Mouse (Mus musculus) fat pad, adult 2 months (tissue): ENCODE results near the gene H1f0.

Experiments used
- DNase-seq: peaks from one replicate; pipeline ENCODE4 v3.0.0-alpha.2; 2011; ENCODE audit warnings: low read depth, low spot score; ENCODE audit errors: extremely low read depth

The H1f0 gene

DNA sequence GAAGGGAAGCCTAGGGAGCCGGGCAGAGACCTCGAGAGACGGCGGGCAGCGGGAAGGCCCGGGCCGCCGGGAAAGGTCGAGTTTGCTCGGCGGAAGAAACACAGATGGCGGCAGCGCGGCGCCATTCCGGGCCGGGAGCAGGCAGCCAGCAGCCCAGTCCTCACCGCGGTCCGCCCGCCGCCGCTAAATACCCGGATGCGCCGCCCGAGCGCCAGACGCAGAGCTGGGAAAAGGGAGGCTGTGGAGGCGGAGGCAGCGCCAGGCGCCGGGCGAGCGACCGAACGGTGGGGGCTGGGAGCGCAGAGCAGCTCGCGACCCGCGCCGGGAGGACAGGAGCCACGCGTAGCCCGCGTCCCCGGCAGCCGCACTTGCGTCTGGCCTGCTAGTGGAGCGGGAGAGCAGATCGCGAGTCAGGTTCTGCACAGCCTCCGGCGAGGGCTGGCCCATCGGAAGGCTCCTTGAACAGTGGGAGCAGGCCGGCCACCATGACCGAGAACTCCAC lies at the start of gene H1f0:
Gene H1f0, plus strand, starts transcription at position 214 of the 502 bp plus-strand sequence.
- no peak for DNase-seq

- no peak for DNase-seq
Measured at GRCm38 (mm10) chr15:78978875-78979274, 49.4 kb upstream of the H1f0 start.

DNA sequence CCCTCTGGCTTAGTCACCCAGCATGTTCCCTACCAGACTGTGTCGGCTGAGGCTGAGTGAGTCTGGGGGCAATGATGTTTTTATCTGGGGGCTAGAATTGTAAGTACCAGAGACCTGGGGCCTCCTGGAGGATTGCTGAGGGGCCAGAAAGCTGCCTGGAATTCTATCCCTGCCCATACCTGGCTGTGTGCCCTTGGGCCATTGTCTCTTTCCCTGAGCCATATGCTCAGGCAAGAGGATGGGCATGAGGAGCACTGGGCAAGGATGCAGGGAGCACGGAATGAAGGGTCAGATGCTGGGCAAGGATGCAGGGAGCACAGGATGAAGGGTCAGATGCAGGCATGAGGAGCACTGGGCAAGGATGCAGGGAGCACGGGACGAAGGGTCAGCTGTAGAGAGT lies 48.2 kb upstream of the H1f0 start:
- no peak for DNase-seq

DNA sequence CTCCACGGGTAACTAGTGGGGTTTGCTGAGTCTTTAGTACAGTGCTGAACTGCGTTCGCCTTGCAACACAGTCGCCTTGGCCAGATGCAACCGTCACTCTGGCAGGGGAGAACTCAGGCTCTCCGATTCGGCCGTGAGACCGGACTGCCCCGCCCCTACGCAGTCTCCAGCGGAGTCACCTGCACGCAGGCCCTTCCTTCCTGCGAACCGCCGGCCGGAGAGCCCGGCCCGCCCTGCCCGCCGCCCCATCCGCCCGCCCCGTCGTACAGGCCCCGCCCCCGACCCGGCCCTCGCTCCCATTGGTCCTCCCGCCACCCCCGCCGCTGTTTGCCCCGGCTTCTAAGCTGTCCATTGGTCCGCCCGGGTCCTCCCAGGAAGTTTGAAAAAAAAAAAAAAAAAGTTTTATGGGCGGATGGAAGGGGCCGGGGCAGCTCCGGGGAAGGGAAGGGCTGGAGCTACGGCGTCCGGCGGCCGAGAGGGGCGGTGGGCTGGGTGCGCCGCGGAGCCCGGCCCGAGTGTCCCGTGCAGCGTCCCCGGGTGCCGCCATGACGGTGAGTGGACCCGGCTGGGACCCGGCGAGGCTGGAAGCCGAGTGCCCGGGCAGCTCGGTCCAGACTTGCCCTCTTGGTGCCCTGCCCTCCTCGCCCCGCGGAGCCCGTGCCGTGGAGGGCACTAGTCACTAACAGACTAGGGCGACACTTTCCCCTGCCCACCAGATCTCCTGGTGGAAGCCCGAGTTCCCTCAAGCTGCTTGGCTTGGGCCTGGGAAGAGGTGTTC lies 45.4 kb upstream of the H1f0 start:
- DNase-seq, result peak; percentile 43

- no peak for DNase-seq
Measured at GRCm38 (mm10) chr15:78983436-78984285, 44.6 kb upstream of the H1f0 start.

- DNase-seq, result no peak
Measured at GRCm38 (mm10) chr15:78984286-78984778, 43.9 kb upstream of the H1f0 start.

DNA sequence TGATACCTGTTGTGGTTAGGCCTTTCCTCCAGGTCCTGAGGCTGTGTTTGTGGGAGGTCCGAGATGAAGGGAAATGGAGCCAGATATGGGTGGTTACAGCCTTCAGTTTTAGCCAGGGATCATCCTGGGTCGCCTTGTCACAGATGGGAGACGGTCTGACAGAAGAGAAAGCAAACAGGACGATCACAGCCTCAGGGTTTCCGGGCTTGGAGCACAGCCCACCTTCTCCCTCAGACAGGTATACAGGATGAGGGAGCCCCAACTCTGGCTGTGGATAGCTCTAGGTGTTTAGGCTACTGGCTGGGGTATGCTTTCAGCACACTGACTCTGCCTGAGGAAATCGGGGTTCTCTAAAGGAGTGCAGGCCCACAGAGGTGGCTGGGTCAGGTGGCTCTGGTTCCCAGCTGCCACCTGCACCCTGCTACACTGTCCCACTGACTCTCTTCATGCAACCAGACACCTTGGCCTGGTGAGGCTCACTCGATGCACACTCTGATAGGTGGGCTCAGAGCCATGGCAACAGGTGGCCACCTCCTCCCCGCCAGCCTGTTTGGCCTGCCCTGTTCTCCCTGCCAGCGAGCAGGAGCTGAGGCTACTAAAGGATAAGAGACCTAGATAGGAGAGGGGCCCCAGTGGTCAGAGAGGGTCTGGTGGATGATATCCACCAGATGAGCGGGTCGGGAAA lies 41.6 kb upstream of the H1f0 start:
- DNase-seq, result no peak

GRCm38 (mm10) chr15:78988499-78988971 lies 39.7 kb upstream of the H1f0 start:
- no peak for DNase-seq

DNA sequence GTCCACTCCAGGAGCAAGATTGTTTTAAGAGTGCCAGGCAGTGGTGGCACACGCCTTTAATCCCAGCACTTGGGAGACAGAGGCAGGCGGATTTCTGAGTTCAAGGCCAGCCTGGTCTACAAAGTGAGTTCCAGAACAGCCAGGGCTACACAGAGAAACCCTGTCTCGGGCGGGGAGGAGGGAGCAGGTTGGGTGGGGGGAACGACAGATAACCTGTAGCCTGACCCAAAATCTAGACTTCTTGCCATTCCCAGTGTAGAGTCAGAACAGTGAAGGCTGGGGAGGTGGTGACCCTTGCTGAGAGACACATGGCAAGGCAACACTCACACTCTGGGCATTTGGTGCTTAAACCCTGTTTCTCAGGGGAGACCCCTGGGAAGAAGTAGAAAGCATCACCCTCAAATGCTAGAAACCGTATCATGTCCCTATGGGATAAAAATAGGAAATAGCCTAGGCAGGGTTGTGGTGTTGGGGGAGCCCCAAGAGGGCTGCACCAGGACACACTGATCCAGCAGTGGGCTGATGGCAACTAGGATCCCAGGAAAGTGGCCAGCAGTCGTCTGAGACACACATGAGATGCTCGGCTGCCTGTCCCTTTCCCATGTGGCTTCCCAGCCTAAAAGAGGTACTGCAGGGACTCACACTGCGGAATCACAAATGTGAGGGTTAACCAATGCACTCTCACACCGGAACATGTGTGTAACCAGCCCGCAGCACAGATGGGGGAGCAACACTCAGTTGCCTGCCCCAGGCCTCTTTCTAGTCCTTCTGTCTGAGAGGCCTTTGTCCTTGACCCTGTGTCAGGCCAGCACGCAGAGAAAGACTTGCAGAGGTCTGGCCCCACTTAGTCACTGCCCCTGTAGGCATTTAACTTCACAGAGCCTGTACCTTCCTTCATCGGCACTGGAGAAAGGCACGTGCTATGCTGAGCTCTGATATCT lies 38.8 kb upstream of the H1f0 start:
- no peak for DNase-seq

GRCm38 (mm10) chr15:78990093-78990463 lies 38.2 kb upstream of the H1f0 start:
- no peak for DNase-seq

DNA sequence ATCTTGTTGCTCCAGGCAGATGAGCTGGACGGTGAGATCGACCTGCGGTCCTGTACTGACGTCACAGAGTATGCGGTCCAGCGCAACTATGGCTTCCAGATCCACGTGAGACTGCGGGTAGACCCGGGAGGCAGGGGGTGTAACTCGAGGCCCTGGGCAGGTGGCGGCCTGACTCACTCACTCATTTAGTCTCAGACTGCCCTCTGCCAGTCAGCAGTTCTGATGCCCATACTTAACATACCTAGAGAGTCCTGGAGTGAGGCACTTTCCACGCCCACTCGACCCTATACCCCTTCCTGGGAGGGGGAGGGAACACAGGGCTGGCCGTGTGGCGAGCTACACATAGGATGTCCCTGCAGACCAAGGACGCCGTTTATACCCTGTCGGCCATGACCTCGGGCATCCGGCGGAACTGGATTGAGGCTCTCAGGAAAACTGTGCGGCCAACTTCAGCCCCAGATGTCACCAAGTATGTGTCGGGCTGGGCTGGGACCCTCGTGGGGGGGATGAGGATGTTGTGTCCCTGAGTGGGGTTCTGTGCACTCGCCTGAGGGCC lies 37.2 kb upstream of the H1f0 start:
- DNase-seq, result no peak

- DNase-seq, result no peak
Measured at GRCm38 (mm10) chr15:78992235-78992634, 36.0 kb upstream of the H1f0 start.

DNA sequence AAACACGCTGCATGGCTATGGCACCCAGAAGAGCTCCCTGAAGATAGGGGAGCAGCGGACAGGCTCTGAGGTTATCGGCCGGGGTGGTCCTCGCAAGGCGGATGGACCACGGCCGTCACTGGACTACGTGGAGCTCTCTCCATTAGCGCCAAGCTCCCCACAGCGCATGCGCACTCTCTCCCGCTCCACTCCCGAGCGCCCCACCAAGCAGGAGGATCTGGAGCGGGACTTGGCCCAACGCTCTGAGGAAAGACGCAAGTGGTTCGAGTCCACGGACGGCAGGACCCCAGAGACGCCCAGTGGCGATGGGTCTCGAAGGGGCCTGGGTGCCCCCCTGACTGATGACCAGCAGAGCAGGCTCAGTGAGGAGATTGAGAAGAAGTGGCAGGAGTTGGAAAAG lies 35.3 kb upstream of the H1f0 start:
- DNase-seq, result no peak

DNA sequence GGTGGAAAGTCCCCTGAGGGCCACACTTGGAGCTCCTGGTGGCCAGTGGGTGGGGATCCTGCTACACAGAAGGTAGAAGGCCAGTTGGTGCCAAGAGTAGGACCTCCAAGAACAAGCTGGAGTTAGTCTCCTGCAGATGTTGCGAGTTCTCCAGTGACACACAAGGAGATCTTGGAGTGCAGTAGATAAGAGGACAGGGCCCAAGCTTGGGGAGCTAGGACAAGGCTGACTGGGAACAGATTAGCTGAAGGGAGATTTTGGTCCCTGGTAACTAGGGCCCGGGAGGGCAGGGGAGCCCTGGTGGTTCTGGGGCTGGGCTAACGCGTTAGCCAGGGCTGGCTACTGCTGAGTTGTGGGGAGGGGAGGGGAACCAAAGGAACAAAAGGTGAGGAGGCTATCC lies 32.3 kb upstream of the H1f0 start:
- no peak for DNase-seq

DNA sequence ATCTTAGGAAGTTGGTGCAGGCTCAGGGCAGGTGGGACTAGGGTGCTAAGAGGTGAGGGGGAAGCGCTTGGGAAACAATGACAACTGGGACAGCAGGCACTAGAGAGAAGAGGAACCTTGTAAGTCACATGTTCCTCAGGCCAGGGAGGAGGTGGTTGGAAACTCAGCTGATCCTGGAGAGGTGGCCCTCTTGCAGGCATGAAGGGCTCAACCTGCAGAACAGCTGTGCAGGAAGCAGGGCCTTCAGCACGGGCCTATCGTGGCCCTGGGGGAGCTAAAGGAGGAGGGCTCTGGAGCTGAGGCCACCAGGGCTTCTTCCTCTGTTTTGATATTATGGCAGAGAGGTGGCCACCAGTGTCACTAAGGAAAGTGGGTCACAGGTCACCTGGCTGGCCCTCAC lies 31.6 kb upstream of the H1f0 start:
- DNase-seq, result no peak

DNA sequence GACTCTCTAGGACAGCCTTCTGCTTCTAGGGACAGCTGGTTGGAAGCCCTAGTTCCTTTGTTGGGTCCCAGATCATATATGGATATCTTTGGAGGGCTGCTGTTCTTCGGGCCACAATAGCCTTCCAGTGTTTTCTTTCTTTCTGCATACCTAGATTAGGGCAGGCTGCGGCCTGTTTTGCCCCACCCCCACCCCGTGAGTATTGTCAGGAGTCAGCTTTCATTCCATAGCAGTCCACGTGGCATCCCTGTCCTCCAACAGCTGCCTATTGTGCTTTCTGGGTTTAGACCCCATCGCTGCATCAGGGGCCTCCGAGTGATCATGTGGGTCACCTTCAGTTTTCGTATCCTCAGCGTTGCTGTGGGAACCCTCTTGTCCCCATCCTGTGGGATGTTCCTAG lies 29.9 kb upstream of the H1f0 start:
- no peak for DNase-seq

DNA sequence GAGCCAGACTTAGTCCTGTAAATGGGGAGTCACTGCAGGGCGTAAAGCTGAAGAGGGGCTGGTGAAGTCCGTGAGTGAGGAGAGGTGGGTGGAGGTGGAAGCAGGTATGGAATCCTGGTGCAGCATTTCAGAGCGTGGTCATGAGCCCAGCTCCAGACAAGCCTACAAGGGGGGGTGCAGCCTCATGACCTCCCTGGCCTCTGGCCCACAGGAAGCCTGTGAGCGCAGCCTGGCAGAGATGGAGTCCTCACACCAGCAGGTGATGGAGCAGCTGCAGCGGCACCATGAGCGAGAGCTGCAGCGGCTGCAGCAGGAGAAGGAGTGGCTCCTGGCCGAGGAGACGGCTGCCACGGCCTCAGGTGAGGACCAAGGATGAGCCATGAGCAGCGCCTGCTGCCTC lies 28.7 kb upstream of the H1f0 start:
- no peak for DNase-seq

DNA sequence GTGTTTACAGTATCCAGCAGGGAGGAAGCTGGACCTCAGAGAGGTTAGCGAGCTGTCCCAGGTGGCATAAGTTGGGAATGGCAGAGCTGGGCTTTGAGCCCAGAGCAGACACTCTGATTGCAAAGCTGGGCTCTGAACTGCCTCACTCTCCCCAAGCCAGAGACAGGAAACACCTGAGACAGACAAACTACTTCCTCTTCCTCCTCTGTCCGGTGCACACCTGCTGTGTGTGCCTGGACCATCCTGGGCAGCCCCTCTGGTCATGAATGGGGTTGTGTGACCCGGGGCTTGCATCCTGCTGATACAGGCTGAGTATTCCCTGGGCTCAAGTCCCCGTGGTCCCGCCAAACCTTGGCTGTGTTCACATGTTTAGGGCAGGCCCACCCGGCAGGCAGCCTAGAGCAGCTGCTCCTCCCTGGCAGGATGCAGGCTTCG lies 27.9 kb upstream of the H1f0 start:
- DNase-seq, result no peak

- DNase-seq, result no peak
Measured at GRCm38 (mm10) chr15:79001559-79001958, 26.7 kb upstream of the H1f0 start.

DNA sequence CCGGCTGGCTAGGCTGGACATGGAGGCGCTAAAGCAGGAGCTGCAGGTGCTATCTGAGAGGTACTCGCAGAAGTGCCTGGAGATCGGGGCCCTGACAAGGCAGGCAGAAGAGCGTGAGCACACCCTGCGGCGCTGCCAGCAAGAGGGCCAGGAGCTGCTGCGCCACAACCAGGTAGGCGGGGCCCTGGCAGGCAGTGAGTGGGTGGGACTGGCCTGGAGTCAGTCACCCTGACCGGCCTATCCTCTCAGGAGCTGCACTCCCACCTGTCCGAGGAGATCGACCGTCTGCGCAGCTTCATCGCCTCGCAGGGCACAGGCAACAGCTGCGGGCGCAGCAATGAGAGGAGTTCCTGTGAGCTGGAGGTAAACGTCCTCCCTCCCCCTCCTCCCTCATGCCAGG lies 26.2 kb upstream of the H1f0 start:
- no peak for DNase-seq
